Mouse (Mus musculus) kidney, adult 2 months (tissue): ENCODE data around the gene Zfp473.

Experiments used
- CTCF ChIP-seq: fragments of 200-500 bp; conservative IDR thresholded peaks from 2 replicates; pipeline ENCODE4 v1.5.1; 2011; ENCODE audit warnings: low read depth, mild to moderate bottlenecking, control low read depth, low read length, moderate library complexity, mixed read lengths; ENCODE audit not compliant: insufficient read depth, insufficient read length
- POLR2A ChIP-seq: fragments of 200-500 bp; IDR thresholded peaks from one replicate; pipeline ENCODE4 v1.6.1; 2011; ENCODE audit warnings: low read depth, low read length, control low read depth

DNA sequence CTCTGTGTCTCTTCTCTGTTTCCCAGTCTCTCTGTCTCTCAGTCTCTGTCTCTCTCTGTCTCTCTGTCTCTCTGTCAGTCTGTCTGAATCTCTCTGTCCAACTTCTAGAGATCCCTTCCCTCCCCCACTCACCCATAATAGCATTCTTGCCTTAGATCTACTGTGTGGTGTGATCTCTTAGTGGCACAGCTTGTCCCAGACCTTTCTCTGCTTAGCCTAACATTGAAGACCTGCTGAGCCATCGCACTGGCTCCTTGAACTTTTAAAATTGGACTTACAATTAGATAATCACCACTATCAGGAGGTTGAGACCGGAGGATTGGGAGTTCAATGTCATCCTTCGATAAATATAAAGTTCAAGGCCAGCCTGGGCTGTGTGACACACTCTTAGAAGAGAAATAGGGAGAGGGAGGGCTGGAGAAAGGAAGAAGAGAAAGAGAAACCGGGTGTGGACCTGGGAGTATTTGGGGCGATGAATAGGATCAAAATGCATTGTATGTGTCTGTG is 43.6 kb downstream of the Zfp473 start:
- TF ChIP-seq CTCF (no peak), POLR2A (no peak)
